Mouse (Mus musculus) stomach, embryonic 14.5 days (tissue): Measurements from ENCODE around the gene Cul9. TPM values are rescaled to one million over a fixed set of nuclear protein-coding genes. Genes with fewer than 3 reads are reported as not detected.
"Not testable (repeated sequence)": the region's sequence is repeated elsewhere in the genome, so short reads cannot be mapped to it uniquely, and the experiment has no call there.

ENCODE experiments used
- ATAC-seq: fragments of 200-750 bp; cut with Nextera tagmentation; 2 replicates; pipeline ENCODE4 v1.8.0; 2017; ENCODE audit warnings: low read depth, moderate TSS enrichment; ENCODE audit not compliant: insufficient number of reproducible peaks, insufficient read depth, low FRiP score
- H3K27ac ChIP-seq: fragments of 300-500 bp; sonication (generic); 2 replicates; pipeline ENCODE4 v1.5.1; 2014; ENCODE audit warnings: mild to moderate bottlenecking, low read length, moderate library complexity, mixed read lengths
- H3K27me3 ChIP-seq: fragments of 300-500 bp; sonication (generic); 2 replicates; pipeline ENCODE4 v1.6.1; 2014; ENCODE audit warnings: low read length, control low read depth, mixed read lengths; ENCODE audit not compliant: control insufficient read depth, insufficient read depth
- H3K36me3 ChIP-seq: fragments of 300-500 bp; sonication (generic); 2 replicates; pipeline ENCODE4 v1.6.1; 2014; ENCODE audit warnings: mild to moderate bottlenecking, control low read depth, low read length, moderate library complexity, mixed read lengths; ENCODE audit not compliant: control insufficient read depth, insufficient read depth
- H3K4me1 ChIP-seq: fragments of 300-500 bp; sonication (generic); 2 replicates; pipeline ENCODE4 v1.6.1; 2014; ENCODE audit warnings: low read length, control low read depth, mixed read lengths; ENCODE audit not compliant: control insufficient read depth, insufficient read depth
- H3K4me2 ChIP-seq: fragments of 300-500 bp; sonication (generic); replicated peaks from 2 replicates; pipeline ENCODE4 v1.6.1; 2014; ENCODE audit warnings: low read depth, low read length, control low read depth
- H3K4me3 ChIP-seq: fragments of 300-500 bp; sonication (generic); 2 replicates; pipeline ENCODE4 v1.5.1; 2014; ENCODE audit warnings: low read depth, low read length, control low read depth
- H3K9ac ChIP-seq: fragments of 300-500 bp; sonication (generic); replicated peaks from 2 replicates; pipeline ENCODE4 v1.6.1; 2014; ENCODE audit warnings: low read depth, mild to moderate bottlenecking, control low read depth, low read length, moderate library complexity, mixed read lengths
- H3K9me3 ChIP-seq: fragments of 300-500 bp; sonication (generic); 2 replicates; pipeline ENCODE4 v1.6.1; 2016; ENCODE audit warnings: low read depth, low read length, control low read depth; ENCODE audit not compliant: control insufficient read depth
- WGBS: fragments of 180-500 bp; shearing (Covaris S2); extraction: QIAGEN DNeasy Blood & Tissue Kit; methylation state at CpG from one replicate; pipeline ENCODE4 v1.1.7; 2014; 5-methylcytosine and 5-hydroxymethylcytosine counted together
- polyA plus RNA-seq: library from polyadenylated mRNA; unstranded; fragments of >200 nt; fragmentation: Nextera tagmentation; extraction: Ambion mirVana; gene quantifications from 2 replicates; pipeline ENCODE4 v1.2.1, GENCODE M21; 2014

The Cul9 gene
- polyA plus RNA-seq, 1 experiment from 2014 or later = 5.6 TPM

DNA sequence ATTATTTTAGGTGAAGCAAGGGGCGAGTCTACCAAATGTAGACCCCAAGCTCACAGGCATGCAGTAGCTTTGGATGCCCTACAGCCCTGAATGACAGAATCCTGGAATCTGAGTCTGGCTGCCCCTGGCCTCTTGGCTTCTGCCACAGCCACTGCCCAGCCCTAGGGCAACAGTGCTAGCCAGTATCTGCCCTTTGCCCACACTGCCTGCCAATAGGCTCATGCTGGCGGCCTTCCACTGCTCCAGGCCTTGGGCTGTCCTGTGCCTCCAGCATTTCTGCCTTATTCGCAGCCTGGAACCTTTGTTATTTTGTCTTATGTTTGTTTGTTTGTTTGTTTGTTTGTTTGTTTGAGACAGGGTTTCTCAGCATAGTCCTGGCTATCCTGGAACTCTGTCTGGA, 40.6 kb downstream of the Cul9 start:
- H3K27ac ChIP-seq = no peak overlapping the region
- no peaks in the 10 kb centered on the region for H3K27me3 ChIP-seq
- 92% methylated on average over 3 of the region's 3 CpGs for WGBS
- H3K4me2 ChIP-seq = no peak overlapping the region
- no peak for ATAC-seq
- H3K36me3 ChIP-seq = no peaks in the 10 kb centered on the region; the same call in 1 of the 2 replicates
- H3K4me1 ChIP-seq = no peaks in the 10 kb centered on the region
- H3K9me3 ChIP-seq = no peaks in the 10 kb centered on the region
- no peak overlapping the region for H3K9ac ChIP-seq
- H3K4me3 ChIP-seq = no peak overlapping the region

DNA sequence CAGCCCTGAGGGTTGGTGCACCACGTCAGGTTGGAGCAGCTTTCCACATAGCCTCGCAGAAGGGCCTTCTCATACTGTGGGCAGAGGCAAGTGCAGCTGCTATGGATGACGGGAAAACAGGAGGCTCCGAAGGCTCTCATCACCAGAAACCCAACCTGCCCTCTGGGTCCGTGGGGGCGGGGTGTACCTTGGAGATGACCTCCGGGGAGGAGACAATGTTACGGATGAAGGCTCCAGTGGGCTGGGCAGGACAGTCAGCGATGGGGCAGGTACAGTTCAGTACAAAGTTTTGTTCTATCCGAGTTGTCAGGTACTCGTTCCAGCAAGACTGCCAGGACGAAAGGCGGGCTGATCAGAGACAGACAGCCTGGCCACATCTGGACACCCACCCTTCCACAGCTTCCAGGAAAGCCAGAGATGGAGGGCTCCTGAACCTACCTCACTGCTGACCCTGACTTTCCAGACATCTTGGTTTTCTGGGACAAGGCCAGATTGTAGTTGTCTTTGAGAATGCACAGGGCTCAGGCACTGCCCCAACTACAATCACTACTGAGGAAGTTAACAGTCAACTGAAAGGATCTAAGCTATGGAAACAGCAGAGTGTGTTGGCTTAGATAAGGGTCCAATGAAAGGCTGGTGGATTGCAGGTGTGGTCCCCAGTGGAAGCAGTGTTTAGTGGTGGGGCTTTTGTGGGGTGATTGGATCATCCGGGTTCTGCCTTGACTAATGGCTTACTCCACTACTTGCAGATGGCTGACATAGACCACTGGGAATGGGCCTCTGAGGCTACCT, 42.1 kb downstream of the Cul9 start:
- WGBS = 79% methylated on average over 14 of the region's 14 CpGs
- Histone ChIP-seq H3K27ac (no peak overlapping the region), H3K36me3 (no peaks in the 10 kb centered on the region; the same call in 1 of the 2 replicates), H3K9me3 (no peaks in the 10 kb centered on the region), H3K4me1 (no peaks in the 10 kb centered on the region), H3K4me3 (no peak overlapping the region), H3K27me3 (no peaks in the 10 kb centered on the region), H3K4me2 (no peak overlapping the region), H3K9ac (no peak overlapping the region)
- ATAC-seq = no peak

DNA sequence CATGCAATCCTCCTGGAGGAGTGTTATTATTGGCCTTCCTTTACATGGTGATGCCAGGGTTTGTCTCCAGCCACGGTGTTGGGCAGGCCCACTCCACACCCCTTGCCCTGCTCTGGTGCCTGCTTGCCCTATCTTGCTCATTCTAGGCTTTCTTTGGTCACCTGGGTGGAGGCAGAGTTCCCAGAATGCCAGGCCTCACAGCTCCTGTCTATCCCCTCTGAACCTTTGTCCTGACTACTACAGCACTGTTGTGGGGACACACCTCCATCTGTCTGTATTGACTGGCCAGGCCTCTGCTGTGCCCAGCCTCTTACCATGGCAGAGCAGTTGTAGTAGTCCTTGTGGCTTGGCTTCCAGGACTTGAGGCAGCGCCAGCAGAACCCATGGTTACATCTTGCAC, 43.4 kb downstream of the Cul9 start:
- no peaks in the 10 kb centered on the region for H3K27me3 ChIP-seq
- no peak overlapping the region for H3K4me2 ChIP-seq
- 84% methylated on average over 2 of the region's 2 CpGs for WGBS
- no peak overlapping the region for H3K9ac ChIP-seq
- H3K4me1 ChIP-seq = 0 out of 2 replicates have a peak, but pooled peaks cover under 1% of the 10 kb centered on the region
- H3K9me3 ChIP-seq = no peaks in the 10 kb centered on the region
- peaks cover 3% of the 10 kb centered on the region; the same call in 1 of the 2 replicates for H3K36me3 ChIP-seq
- no peak overlapping the region for H3K27ac ChIP-seq
- ATAC-seq = no peak
- no peak overlapping the region for H3K4me3 ChIP-seq

DNA sequence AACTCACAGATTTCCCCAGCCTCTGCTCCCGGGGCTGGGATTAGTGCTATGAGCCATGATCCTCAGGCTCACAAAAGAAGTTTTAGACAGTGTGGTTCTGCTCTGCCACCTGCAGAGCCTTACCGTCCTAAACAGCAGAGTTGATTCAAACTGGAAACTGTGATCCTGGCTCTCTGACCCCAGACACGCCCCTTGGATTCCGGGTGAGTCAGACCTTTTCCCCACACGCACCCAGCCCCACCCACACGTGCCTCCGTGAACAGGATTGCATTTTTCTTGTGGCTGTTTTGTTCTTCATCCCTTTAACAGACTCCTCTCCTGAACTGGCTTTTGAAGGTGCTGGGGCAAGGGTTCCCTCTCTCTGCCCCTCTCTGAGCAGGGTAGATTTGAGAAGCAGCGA, 48.2 kb downstream of the Cul9 start:
- no peaks in the 10 kb centered on the region for H3K9me3 ChIP-seq
- WGBS = 64% methylated on average over 8 of the region's 8 CpGs

DNA sequence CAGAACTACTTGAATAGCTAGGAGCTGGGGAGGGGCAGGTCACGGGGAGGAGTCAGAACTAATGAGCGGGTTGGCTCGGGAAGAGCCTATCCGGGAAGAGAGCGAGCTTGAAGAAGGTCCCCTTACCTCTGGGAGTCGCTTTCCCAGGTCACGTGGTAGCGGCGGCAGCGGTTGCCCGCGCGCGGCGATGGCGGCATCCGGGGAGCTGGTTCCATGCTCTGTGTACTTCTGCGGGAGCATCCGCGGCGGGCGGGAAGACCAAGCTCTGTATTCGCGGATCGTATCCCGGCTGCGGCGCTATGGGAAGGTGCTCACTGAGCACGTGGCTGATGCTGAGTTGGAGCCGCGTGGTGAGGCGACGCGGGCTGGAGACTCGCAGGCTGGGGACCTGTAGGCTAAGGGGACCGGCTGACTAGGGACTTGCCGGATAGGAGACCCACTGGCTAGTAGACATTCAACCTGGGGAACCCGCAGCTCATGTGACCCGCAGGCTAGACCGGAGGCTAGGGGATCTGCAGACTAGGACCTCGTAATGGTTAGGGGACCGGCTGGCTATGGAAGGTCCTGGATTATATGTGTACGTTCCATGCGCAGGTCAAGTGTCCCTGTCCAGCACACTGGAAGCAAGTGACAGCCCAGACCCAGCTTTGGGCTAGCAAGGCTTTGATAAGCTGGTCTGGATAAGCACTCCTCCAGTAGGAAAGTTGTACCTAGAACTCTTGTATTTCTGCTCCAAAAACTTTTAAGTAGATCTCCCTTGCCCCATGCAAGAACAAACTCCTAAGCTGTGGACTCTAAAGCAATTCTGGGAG, 49.4 kb downstream of the Cul9 start, which contains the start of gene Dnph1:
Gene Dnph1 (plus strand): TSS at position 89 of the 812 bp plus-strand sequence.
- H3K4me3 ChIP-seq = peak within 1 kb of the TSS; percentile 61
- H3K36me3 ChIP-seq = peaks cover 3% of the 10 kb centered on the region; the same call in 1 of the 2 replicates
- no peaks in the 10 kb centered on the region for H3K9me3 ChIP-seq
- peak; percentile 93 for ATAC-seq
- H3K27me3 ChIP-seq = no peaks in the 10 kb centered on the region
- peak within 1 kb of the TSS; percentile 48 for H3K9ac ChIP-seq
- H3K4me2 ChIP-seq = peak within 1 kb of the TSS; percentile 86
- 0 out of 2 replicates have a peak, but pooled peaks cover 7% of the 10 kb centered on the region for H3K4me1 ChIP-seq
- WGBS = under 1% methylated on average over 44 of the region's 44 CpGs
- H3K27ac ChIP-seq = no peak within 1 kb of the TSS; the same call in 1 of the 2 replicates

More for the DNA sequence above, 48.2 kb downstream of the Cul9 start:
- Histone ChIP-seq H3K4me1 (0 out of 2 replicates have a peak, but pooled peaks cover 7% of the 10 kb centered on the region), H3K27me3 (no peaks in the 10 kb centered on the region), H3K9ac (no peak overlapping the region), H3K4me3 (no peak overlapping the region), H3K27ac (no peak overlapping the region), H3K36me3 (peaks cover 3% of the 10 kb centered on the region; the same call in 1 of the 2 replicates), H3K4me2 (no peak overlapping the region)
- no peak for ATAC-seq

DNA sequence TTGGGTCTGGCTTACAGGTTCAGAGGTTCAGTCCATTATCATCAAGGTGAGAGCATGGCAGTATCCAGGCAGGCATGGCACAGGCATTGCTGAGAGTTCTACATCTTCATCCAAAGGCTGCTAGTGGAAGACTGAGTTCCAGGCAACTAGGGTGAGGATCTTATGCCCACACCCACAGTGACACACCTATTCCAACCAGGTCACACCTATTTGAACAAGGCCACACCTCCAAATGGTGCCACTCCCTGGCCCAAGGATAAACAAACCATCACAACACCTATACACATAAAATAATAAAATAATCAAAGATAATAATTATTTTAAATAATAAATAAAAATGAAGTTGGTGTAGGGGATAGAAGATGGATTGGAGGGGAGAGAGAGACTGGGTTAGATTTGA, 50.1 kb downstream of the Cul9 start:
- H3K36me3 ChIP-seq, H3K27me3 ChIP-seq, H3K9ac ChIP-seq, H3K9me3 ChIP-seq, H3K27ac ChIP-seq, H3K4me1 ChIP-seq, H3K4me2 ChIP-seq, ATAC-seq, H3K4me3 ChIP-seq: not testable (repeated sequence)

DNA sequence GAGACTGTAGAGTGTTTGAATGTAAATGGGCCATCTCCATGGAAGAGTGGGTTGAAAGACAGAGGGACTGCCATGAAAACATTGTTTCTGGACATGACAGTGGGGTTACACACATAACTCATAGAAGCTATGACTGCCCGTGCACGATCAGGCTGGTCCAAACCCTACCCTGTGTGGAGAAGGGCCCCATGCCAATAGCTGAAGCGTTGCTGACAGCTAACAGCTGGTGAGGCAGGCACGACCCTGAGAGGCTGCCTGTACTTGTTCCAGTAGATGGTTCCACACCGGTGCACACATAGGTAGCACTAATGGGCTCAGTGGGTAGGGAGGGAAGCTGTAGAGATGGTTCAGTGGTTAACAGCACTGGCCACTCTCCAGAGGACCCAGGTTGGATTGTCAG, 50.7 kb downstream of the Cul9 start:
- H3K4me2 ChIP-seq = no peak overlapping the region
- 79% methylated on average over 5 of the region's 5 CpGs for WGBS

DNA sequence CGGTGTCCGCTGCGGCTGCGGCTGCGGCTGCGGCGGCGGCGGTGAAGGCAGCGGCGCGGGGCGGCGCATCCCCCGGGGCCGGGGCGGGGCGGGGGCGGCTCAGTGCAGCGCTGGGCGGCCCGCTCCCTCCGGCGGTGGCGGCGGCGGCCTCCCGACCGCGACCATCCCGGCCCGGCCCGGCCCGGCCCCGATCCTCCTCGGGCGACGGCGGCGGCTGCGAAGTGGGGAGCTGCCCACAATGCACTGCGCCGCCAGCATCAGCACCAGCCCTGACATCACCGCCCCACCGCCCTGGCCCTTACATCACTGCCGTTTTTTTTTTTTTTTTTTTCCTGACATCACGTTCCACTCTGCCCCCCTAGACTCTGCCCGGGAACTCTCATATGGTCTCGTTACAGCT, 58.8 kb downstream of the Cul9 start, which contains the start of gene Ttbk1:
Gene Ttbk1 (minus strand): TSS at position 245 of the 400 bp plus-strand sequence.
- Histone ChIP-seq H3K4me2 (peak within 1 kb of the TSS; percentile 56), H3K4me1 (no peaks in the 10 kb centered on the region), H3K27me3 (peaks cover 32% of the 10 kb centered on the region), H3K27ac (no peak within 1 kb of the TSS), H3K36me3 (no peaks in the 10 kb centered on the region), H3K9me3 (no peaks in the 10 kb centered on the region), H3K9ac (no peak within 1 kb of the TSS; the same call in 1 of the 2 replicates), H3K4me3 (peak within 1 kb of the TSS; percentile 31)
- WGBS = 1% methylated on average over 22 of the region's 49 CpGs
- no peak for ATAC-seq

More for the DNA sequence above, 50.7 kb downstream of the Cul9 start:
- Histone ChIP-seq H3K36me3 (peaks cover 3% of the 10 kb centered on the region; the same call in 1 of the 2 replicates), H3K27ac (no peak overlapping the region), H3K4me3 (no peak overlapping the region), H3K4me1 (0 out of 2 replicates have a peak, but pooled peaks cover 7% of the 10 kb centered on the region), H3K27me3 (no peaks in the 10 kb centered on the region), H3K9ac (no peak overlapping the region), H3K9me3 (no peaks in the 10 kb centered on the region)
- ATAC-seq = no peak
